Mouse (Mus musculus) brain, embryonic 18.5 days (tissue): Measurements from ENCODE around the gene Dazap1.

Experiments
- DNase-seq: peaks from one replicate; pipeline ENCODE4 v3.0.0-alpha.2; 2012; ENCODE audit warnings: low read depth, low spot score

The Dazap1 gene

DNA sequence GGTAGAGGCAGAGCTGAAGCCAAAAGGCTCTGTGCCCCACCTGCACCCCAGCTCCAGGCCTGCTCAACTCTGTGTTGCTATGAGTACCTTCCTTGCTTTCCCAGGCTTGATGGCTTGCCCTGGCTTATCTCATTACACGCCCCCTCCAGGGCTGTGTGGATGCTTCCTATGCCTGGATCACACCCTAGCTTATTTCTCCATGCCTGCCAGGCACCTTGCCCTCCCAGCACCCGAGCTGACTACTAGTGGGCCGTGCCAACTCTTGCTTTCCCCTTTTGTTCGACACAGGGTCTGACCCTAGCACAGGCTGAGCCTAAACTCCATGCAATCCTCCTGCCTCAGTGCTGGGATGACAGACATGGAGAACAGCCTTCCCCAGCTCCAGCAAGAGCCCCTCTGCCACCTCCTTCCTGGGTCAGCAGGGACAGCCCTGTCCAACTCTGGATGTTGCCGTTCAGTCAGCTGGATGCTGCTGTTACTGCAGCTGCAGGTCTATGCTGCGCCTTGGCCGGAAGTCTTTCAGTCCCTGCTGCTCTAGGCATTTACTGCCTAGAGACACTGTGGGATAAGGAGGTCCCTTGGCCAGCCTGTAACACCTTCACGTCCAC, 36.3 kb downstream of the Dazap1 start:
- no peak for DNase-seq

DNA sequence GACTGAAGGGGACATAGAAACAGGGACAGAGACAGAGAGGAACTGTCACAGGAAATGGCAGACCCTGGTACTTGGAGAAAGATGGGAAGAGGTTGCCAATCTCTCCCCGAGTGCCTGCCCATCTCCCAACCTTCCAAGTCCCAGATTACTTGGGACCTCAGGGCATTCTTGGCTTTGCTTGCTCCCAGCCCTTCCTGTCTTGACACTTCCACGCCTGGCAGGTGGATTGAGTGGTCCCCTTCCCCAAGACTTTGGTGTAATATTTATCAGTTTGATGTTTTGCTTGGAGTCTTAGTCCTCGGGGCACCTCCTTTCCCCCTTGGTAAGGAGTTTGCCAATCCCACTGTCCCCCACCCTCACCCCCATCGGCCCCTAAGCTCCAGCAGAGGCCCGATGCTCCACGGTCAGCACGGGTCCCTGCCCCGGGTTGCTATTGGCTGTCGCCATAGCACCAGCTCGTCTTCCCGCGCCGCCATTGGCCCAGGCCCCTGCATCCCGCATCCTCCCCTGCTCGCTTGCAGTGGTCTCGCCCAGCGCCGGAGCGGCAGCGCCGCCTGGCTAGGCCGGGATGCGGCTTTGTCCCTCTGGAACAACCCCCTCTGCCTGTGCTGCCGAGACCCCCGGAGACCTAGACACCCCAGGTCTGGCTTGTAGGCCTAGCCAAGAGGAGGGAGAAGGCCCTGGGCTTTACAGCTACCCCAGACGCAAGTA, 37.4 kb downstream of the Dazap1 start:
- peak; percentile 87 for DNase-seq

DNA sequence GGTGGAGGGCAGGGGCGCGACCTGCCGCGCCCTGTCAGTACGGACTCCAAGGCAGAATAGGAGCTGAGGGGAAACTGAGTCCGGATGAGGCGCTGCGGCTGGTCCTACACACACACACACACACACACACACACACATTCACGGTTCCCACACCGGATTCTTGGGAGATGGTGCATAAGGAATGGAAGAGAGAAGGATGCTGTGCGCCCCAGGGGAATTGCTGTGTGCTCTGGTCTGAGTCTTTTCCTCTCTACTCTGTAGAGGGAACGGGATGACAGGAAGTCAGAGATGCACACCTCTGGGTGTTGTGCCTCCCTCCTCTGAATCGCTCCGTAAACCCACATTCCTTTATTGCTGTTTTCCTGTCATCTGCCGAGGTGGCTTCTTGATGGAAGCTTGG, 38.0 kb downstream of the Dazap1 start:
- no peak for DNase-seq

DNA sequence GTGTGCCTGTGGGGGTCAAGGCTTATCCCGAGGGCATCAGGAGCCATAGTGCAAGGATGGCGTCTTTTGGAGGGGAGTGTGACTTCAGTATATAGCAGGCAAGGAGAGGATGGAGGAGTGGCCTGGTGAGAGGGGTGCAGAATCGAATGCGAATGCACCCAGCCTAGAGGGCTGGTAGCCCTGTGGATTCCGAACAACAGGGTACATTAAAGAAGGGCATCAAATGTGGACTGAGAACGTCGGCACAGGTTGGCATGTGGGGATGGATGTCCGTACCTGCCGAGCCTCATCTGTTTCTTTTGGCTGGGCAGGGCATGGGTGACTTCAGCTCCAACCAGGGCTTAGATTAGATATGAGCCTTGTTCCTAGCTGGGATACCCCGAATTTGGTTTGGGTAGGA, 38.5 kb downstream of the Dazap1 start:
- no peak for DNase-seq

DNA sequence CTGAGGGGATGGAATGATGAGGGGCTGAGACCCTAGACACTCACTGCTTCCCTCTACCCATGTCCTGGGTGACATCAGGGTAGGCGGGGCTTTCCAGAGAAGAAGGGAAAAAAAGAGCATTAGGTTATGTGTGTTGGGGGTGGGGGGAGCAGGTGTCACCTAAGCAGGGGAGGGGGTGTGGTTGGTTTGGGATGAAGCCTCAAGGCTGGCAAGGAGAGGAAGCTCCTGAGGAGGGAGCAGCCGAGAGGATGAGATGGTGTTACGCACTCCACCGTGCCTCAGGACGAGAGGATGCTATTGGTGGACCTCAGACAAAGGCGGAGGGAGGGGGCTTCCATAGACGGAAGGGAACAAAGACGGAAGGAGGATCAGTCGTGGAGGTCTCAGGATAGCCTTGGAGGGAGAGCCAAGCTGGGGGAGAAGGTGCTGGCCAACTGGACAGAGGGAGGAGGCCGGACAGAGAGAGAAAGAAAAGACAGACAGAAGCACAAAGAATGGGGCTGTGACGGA, 39.4 kb downstream of the Dazap1 start:
- peak; percentile 87 for DNase-seq

DNA sequence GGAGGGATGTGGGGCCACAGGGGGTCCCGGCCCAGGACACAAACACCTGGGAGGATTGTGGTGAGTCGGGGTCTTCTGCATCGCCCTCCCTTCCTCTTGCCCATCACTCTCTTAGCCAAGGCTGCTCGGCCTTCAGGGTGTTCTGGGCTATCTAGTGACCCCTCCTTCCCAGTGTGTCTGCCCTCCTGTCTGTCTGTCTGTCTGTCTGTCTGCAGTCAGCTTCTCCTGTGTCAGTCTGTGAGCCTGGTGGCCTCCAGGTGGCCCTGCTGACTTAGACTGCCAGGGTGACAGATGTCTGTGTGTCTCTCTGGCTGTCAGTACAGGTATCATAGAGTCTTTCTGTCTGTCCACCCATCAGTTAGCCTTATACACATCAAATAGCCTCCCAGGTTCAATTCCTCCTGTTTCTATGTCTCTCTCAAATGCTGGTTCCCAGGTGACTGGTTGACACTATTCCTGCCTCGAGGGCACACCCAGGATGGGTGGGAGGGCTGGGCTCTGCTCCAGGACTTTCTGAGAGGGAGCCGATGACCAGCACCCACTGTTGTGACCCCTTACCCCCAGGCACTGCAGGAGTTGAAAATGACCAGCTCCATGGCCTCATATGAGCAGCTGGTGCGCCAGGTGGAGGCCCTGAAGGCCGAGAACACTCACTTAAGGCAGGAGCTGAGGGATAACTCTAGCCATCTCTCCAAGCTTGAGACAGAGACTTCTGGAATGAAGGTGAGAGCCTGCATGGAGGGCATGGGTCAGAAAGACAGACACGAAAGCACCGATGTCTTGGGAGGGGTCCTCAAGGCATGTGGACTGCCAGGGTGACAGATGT, 40.2 kb downstream of the Dazap1 start:
- DNase-seq, result no peak

DNA sequence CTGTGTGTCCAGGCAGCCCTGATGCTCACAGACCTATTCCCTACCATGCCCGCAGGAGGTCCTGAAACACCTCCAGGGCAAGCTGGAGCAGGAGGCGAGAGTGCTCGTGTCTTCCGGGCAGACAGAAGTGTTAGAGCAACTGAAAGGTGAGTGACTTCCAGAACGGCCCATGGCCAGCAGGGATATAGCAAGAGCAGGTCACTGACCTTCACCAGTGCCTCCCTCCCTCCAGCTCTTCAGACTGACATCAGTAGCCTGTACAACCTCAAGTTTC, 40.7 kb downstream of the Dazap1 start:
- DNase-seq, result no peak

DNA sequence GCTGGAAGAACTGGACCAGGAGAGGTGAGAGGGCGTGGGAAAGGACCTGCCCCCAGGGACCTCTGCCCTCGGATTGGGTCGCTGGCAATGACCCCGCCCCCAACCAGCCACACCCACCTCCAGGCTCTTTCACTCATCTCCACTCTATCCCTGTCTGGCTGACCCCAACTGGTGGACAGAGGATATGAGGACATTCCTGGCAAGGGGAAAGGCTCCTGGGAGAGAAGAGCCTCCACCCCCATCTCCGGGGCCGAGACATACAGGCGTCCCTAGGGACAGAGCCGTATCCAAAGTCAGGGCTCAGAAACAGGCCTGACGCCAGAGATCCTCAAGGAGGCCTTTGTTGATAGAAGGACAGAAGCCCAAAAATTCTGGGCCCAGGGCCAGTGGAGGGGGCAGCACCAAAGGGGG, 41.2 kb downstream of the Dazap1 start:
- DNase-seq, result no peak

DNA sequence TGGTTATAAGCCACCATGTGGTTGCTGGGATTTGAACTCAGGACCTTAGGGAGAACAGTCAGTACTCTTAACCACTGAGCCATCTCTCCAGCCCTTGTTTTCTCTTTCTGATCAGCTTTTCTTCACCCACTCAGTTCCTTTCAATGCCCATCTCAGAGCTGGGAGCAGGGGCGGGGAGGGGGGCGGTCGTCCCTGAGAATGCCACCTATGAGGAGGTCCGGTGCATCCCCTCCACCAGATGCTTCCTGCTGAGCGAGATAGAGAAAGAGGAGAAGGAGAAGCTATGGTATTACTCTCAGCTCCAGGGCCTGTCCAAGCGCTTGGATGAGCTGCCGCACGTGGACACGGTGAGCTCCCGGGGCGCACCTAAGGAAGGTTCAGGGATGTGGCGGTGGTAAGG, 43.2 kb downstream of the Dazap1 start:
- no peak for DNase-seq

DNA sequence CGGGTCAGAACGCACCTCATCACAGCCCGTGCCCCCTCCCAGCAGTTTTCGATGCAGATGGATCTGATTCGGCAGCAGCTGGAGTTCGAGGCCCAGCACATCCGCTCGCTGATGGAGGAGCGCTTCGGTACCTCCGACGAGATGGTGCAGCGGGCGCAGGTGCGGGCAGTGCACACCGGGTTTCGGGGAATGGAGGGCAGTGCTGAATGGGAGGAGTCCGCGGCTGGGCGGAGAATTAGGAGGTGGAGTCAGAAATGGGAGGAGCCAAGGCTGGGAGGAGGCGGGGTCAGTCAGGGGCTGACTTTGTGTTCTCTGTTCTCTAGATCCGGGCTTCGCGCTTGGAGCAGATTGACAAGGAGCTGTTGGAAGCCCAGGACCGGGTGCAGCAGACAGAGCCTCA, 43.6 kb downstream of the Dazap1 start:
- DNase-seq, result no peak

DNA sequence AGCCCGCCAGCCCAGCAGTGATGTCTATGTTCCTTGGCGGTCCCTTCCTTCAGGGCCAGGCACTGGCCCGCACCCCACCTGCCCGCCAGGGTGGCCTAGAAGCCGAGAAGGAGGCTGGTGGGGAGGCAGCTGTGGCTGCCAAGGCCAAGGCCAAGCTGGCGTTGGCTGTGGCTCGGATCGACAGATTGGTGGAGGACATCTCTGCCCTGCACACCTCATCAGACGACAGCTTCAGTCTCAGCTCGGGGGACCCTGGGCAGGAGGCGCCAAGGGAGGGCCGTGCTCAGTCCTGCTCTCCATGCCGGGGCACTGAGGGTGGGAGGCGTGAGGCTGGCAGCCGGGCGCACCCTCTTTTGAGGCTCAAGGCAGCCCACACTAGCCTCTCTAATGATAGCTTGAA, 50.3 kb downstream of the Dazap1 start:
- no peak for DNase-seq

DNA sequence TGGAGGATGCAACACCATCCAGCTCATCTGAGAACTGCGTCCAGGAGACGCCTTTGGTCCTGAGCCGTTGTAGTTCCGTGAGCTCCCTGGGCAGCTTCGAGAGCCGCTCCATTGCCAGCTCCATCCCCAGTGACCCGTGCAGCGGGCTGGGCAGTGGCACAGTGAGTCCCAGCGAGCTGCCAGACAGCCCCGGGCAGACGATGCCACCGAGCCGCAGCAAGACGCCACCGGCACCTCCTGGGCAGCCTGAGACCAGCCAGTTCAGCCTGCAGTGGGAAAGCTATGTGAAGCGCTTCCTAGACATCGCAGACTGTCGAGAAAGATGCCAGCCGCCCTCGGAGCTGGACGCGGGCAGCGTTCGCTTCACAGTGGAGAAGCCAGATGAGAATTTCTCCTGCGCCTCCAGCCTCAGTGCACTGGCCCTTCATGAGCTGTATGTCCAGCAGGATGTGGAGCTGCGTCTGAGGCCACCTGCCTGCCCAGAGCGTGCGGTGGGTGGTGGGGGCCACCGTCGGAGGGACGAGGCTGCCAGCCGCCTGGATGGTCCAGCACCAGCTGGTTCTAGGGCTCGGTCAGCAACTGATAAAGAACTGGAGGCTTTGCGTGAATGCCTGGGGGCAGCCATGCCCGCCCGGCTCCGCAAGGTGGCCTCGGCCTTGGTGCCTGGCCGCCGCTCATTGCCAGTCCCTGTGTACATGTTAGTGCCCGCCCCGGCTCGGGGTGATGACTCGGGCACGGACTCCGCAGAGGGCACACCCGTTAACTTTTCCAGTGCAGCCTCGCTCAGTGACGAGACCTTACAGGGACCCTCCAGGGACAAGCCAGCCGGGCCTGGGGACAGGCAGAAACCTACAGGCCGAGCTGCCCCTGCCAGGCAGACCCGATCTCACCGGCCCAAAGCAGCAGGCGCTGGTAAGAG, 51.6 kb downstream of the Dazap1 start:
- DNase-seq, result no peak

DNA sequence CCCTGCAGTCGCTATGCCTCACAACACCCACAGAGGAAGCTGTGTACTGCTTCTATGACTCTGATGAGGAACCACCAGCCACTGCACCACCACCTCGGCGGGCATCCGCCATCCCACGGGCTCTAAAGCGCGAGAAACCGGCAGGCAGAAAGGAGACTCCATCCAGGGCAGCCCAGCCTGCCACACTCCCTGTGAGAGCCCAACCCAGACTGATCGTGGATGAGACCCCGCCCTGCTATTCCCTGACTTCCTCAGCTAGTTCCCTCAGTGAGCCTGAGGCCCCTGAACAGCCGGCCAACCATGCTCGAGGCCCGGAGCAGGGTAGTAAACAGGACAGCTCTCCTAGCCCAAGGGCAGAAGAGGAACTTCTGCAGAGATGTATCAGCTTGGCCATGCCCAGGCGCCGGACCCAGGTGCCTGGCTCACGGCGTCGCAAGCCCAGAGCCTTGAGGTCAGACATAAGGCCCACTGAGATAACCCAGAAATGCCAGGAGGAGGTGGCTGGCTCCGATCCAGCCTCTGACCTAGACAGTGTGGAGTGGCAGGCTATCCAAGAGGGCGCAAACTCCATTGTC, 52.4 kb downstream of the Dazap1 start:
- no peak for DNase-seq

DNA sequence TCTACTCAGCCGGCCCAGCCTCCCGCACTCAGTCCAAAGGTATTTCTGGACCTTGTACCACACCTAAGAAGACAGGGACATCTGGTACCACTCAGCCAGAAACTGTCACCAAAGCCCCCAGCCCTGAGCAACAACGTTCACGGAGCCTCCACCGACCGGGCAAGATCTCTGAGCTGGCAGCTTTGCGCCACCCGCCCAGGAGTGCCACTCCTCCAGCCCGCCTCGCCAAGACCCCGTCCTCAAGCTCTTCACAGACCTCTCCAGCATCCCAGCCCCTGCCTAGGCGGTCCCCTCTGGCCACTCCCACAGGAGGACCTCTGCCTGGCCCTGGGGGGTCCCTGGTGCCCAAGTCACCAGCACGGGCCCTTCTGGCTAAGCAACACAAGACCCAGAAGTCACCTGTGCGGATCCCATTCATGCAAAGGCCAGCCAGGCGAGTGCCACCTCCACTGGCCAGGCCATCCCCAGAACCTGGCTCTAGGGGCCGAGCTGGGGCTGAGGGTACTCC, 53.3 kb downstream of the Dazap1 start:
- no peak for DNase-seq

DNA sequence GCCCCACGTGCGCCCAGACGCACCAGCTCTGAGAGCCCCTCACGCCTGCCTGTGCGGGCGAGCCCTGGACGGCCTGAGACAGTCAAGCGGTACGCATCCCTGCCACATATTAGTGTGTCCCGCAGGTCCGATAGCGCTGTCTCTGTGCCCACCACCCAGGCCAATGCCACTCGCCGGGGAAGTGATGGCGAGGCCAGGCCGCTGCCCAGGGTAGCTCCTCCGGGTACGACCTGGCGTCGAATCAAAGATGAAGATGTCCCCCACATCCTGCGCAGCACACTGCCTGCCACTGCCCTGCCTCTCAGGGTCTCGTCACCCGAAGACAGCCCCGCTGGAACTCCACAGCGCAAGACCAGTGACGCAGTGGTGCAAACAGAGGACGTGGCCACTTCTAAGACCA, 54.0 kb downstream of the Dazap1 start:
- no peak for DNase-seq

DNA sequence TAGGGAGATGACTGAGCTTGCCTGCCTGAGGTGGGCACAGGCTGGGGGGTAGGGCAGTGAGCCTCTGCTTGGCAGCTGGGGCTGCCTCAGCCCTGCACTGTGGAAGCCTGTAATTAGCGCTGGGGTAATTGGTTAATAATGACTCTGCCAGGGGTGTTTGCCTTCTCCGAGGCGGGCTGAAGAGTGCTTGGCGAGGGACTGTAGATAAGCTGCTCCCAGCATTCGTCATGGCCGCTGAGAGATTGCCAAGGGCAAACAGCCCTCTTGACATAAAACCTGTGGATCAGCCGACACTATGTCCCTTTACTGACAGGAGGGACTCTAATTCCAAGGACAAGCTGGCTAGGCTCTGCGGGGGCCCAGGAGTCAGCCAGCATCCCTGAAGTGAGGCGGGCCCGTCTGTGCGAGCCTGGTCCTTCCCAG, 55.1 kb downstream of the Dazap1 start:
- DNase-seq, result no peak

DNA sequence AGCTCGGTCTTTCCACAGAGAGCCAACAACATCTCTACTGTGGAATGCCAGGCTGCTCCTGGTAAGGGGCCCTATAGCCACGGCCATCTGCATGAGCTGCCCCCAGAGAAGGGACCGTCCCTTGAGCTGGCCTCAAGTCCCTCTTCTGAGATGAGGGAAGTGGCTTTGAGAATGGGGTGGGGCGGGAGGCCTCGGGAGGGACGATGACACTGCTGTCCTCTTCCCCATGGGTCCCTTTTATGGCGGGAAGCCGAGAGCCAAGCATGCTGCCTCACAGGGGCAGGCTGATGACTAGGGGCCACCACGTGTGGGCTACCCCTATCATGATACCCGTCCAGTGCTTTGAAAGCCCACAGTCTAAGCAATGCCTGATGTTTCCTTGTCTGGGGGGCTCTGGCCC, 55.7 kb downstream of the Dazap1 start:
- DNase-seq, result no peak

DNA sequence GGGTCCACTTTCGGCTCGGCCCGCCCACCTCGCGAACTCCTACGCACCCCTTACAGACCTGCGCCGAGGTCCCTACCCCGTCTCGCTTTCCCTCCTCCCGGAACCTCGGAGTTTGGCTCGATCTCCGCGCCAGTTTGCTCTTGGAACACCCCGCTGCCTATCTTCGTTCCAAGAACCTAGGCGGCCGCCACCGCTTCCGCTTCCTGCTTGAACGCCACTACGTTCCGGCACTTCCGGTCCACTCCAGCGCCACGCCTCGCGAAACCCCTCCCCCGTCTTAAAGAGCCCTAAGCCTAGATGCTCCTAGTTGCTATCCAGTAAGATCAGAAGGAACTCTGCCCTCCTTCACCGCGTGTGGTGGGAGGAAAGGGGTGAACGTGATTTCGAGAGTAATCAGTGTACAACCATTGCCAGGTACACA, 59.1 kb downstream of the Dazap1 start, which contains the start of gene 2310011J03Rik:
2310011J03Rik (minus strand) TSS at position 198 of the 421 bp plus-strand sequence.
- peak; percentile 73 for DNase-seq

DNA sequence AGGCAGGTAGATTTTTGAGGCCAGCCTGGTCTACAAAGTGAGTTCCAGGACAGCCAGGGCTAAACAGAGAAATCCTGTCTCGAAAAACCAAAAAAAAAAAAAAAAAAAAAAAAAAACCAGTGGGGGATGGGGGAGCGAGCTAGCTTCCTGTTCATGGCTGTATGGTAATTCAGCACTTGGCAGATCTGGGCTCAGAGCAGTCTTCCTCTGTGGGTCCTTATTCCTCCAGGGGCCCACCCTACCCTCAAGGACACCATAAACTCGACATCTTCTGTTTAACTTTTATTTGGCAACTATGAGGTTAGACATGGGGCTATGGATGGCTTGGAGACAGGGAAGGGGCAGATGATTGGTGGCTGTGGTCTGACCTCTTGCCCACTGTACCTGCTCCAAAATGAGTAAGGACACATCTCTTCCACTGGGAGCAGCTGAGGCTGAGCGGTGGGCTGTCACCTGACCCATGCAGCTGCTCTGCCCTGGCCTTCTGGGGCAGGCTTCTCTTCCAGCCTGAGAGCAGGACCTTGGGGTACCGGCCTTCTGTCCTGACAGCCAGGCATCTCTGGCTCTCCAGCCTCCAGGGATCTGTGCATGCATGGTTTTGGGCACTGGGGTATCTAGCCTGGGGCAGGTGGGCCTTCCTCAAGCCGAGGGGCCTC, 59.9 kb downstream of the Dazap1 start:
- DNase-seq, result no peak
